Mouse (Mus musculus) brain, embryonic 14.5 days (tissue): ENCODE results near the gene Vim.

Source experiments
- CTCF ChIP-seq: fragments of 200-500 bp; IDR thresholded peaks from 2 replicates; pipeline ENCODE4 v1.5.1; 2012; ENCODE audit warnings: inconsistent platforms, mild to moderate bottlenecking, moderate library complexity, borderline replicate concordance; ENCODE audit not compliant: insufficient read depth, insufficient read length; ENCODE audit errors: extremely low read depth
- POLR2A ChIP-seq: fragments of 200-500 bp; IDR thresholded peaks from 2 replicates; pipeline ENCODE4 v1.6.1; 2012; ENCODE audit warnings: mild to moderate bottlenecking, inconsistent platforms, borderline replicate concordance; ENCODE audit not compliant: poor library complexity, insufficient read depth, insufficient read length, severe bottlenecking; ENCODE audit errors: extremely low read depth

- TF ChIP-seq POLR2A = no peak
- no peak for TF ChIP-seq CTCF
Measured at GRCm38 (mm10) chr2:13582184-13582583, 8.5 kb downstream of the Vim start.
